Mouse (Mus musculus) cerebellum, adult 2 months (tissue): Measurements from ENCODE around the gene Heatr5a. TPM values are rescaled to one million over a fixed set of nuclear protein-coding genes. Genes with fewer than 3 reads are reported as not detected.
A peak's percentile ranks its signal among the peaks of the same experiment; 100 is the strongest.

Source experiments
- DNase-seq, 2 experiments: peaks; one replicate each; pipeline ENCODE4 v3.0.0; 2021
- H3K27ac ChIP-seq: fragments of 200-500 bp; 2 replicates; pipeline ENCODE4 v1.5.1; 2012; ENCODE audit warnings: low read length, control low read depth, inconsistent platforms; ENCODE audit not compliant: insufficient read depth
- H3K27me3 ChIP-seq: fragments of 200-500 bp; 2 replicates; pipeline ENCODE4 v1.6.1; 2012; ENCODE audit warnings: inconsistent platforms, mild to moderate bottlenecking, low read length, moderate library complexity; ENCODE audit not compliant: control insufficient read depth, insufficient read depth
- H3K4me1 ChIP-seq: fragments of 200-500 bp; 2 replicates; pipeline ENCODE4 v1.6.1; 2011; ENCODE audit warnings: low read length; ENCODE audit not compliant: control insufficient read depth, insufficient read depth
- H3K4me3 ChIP-seq: fragments of 200-500 bp; replicated peaks from 2 replicates; pipeline ENCODE3; 2011; ENCODE audit warnings: mild to moderate bottlenecking, low read depth, low read length, control low read depth; ENCODE audit not compliant: insufficient read depth
- CTCF ChIP-seq: fragments of 200-500 bp; IDR thresholded peaks from 2 replicates; pipeline ENCODE4 v1.5.1; 2011; ENCODE audit warnings: low read depth, mild to moderate bottlenecking, control low read depth, low read length, moderate library complexity, borderline replicate concordance; ENCODE audit not compliant: insufficient read depth
- POLR2A ChIP-seq: fragments of 200-500 bp; IDR thresholded peaks from 2 replicates; pipeline ENCODE4 v1.6.1; 2011; ENCODE audit warnings: low read length, control low read depth, borderline replicate concordance; ENCODE audit not compliant: insufficient read depth
- WGBS: fragments of 180-500 bp; shearing (Covaris S2); methylation state at CpG from one replicate; pipeline ENCODE4 v1.1.7; 2018; 5-methylcytosine and 5-hydroxymethylcytosine counted together
- polyA plus RNA-seq: library from polyadenylated mRNA; depleted of rRNA; stranded (reverse); fragments of >200 nt; gene quantifications from 2 replicates; pipeline ENCODE4 v1.2.3, GENCODE M21; 2012

The Heatr5a gene
- polyA plus RNA-seq, 1 experiment = 15.7 TPM

- Histone ChIP-seq H3K4me1 (no peaks in the 10 kb centered on the region; the same call in 1 of the 2 replicates), H3K27ac (no peak overlapping the region), H3K4me3 (no peak overlapping the region), H3K27me3 (no peaks in the 10 kb centered on the region)
- no peak for DNase-seq
- 17% methylated on average over 1 of the region's 1 CpGs for WGBS
- no peak for TF ChIP-seq CTCF
- no peak for TF ChIP-seq POLR2A
Measured at GRCm38 (mm10) chr12:51845261-51845660, 125.9 kb downstream of the Heatr5a start.

GRCm38 (mm10) chr12:51844771-51845256 lies 126.3 kb downstream of the Heatr5a start:
- under 1% methylated on average over 17 of the region's 17 CpGs for WGBS
- Histone ChIP-seq H3K27me3 (no peaks in the 10 kb centered on the region), H3K4me1 (no peaks in the 10 kb centered on the region; the same call in 1 of the 2 replicates), H3K4me3 (peak overlapping the region; percentile 94), H3K27ac (peak overlapping the region; percentile 77; the same call in 1 of the 2 replicates)
- DNase-seq = peak; percentile 94 to 98
- TF ChIP-seq POLR2A (peak; percentile 79; the same call in 1 of the 2 replicates), CTCF (no peak)

GRCm38 (mm10) chr12:51843576-51844520 lies 127.3 kb downstream of the Heatr5a start:
- TF ChIP-seq POLR2A = no peak
- TF ChIP-seq CTCF = no peak
- H3K4me3 ChIP-seq = no peak overlapping the region
- H3K27me3 ChIP-seq = no peaks in the 10 kb centered on the region
- H3K27ac ChIP-seq = no peak overlapping the region
- no peak for DNase-seq
- WGBS = 36% methylated on average over 15 of the region's 15 CpGs
- H3K4me1 ChIP-seq = no peaks in the 10 kb centered on the region; the same call in 1 of the 2 replicates

- Histone ChIP-seq H3K27ac (no peak overlapping the region), H3K4me3 (no peak overlapping the region), H3K27me3 (no peaks in the 10 kb centered on the region), H3K4me1 (no peaks in the 10 kb centered on the region; the same call in 1 of the 2 replicates)
- 73% methylated on average over 6 of the region's 6 CpGs for WGBS
- no peak for DNase-seq
- no peak for TF ChIP-seq CTCF
- TF ChIP-seq POLR2A = no peak
Measured at GRCm38 (mm10) chr12:51842081-51842864, 128.8 kb downstream of the Heatr5a start.

GRCm38 (mm10) chr12:51839856-51840255 lies 131.3 kb downstream of the Heatr5a start:
- DNase-seq = no peak
- 97% methylated on average over 1 of the region's 1 CpGs for WGBS

GRCm38 (mm10) chr12:51835219-51835618 lies 135.9 kb downstream of the Heatr5a start:
- Histone ChIP-seq H3K4me3 (no peak overlapping the region), H3K4me1 (no peaks in the 10 kb centered on the region), H3K27ac (no peak overlapping the region), H3K27me3 (no peaks in the 10 kb centered on the region)
- DNase-seq = no peak
- WGBS = 63% methylated on average over 3 of the region's 3 CpGs
- TF ChIP-seq POLR2A (no peak), CTCF (no peak)

More at GRCm38 (mm10) chr12:51839856-51840255, 131.3 kb downstream of the Heatr5a start:
- Histone ChIP-seq H3K4me3 (no peak overlapping the region), H3K27ac (no peak overlapping the region), H3K4me1 (no peaks in the 10 kb centered on the region; the same call in 1 of the 2 replicates), H3K27me3 (no peaks in the 10 kb centered on the region)
- TF ChIP-seq POLR2A = no peak
- TF ChIP-seq CTCF = no peak

- WGBS = 88% methylated on average over 13 of the region's 13 CpGs
- Histone ChIP-seq H3K27ac (no peak overlapping the region), H3K4me3 (no peak overlapping the region), H3K27me3 (no peaks in the 10 kb centered on the region), H3K4me1 (peaks cover 2% of the 10 kb centered on the region; the same call in 1 of the 2 replicates)
- TF ChIP-seq POLR2A = no peak
- TF ChIP-seq CTCF = no peak
- no peak for DNase-seq
Measured at GRCm38 (mm10) chr12:51831931-51832330, 139.2 kb downstream of the Heatr5a start.
